Mouse (Mus musculus): ENCODE data around the gene 4921539E11Rik.

Gene 4921539E11Rik

DNA sequence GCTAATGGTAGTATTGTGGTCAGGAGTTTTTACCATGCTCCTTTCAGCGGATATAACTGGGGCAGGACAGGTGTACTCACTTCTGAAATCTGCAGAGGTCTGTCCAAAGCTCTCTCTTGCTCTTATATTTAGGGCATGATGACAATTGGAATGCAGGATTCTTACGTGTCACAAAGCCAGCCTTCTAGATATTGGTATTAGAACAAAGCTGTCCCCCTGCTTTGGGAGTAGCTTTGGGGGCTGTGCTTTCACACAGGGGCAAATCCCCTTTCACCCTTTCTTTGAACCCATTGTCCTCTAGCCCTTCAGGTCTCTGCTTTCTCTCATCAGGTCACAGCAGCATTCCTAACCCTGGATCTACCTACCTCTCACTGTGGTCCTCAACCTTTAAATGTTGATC, at the start of gene 4921539E11Rik:
TSS of gene 4921539E11Rik (minus strand) at position 101 of the 400 bp plus-strand sequence.
- in situ Hi-C loops (cut with MboI, MseI): no loop called here

DNA sequence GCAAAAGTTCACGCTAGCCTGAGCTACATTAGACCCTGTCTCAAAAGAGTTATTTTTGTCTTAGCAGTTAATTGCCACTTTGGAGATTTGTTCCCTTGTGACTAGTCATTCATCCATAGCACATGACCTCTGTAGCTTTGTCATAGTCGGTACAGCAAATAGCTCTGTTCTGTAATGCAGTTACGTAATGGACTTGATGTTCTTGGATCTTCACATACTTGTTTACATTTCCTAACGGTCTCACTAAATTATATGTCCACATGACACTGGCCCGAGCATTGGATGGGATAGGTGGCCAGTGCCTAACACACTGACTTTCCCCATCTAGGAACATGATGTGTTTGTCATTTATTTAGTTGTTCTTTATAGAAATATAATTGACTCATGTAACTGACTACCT, 44.5 kb upstream of the 4921539E11Rik start:
- in situ Hi-C loops (cut with MboI, MseI): no loop called here

DNA sequence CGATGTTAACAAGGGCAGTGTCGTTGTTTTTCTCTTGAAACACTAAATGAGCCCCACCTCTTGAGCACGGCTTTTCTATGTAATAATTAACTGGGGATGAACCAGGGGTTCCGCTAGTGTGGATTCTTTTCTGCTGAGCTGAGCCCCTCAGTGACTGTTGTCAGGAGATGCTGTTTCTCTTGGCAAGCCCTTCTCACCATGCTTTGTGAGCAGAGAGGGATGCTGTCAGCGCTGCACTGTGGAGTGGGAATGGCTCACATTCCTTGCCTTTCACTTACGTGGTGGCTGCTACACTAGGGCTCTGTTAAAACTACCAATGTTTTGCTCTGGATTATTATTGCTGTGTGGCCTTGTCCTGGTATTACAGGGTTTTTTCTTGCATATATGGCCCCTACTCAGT, 38.7 kb upstream of the 4921539E11Rik start:
- in situ Hi-C loops (cut with MboI, MseI): no loop called here

DNA sequence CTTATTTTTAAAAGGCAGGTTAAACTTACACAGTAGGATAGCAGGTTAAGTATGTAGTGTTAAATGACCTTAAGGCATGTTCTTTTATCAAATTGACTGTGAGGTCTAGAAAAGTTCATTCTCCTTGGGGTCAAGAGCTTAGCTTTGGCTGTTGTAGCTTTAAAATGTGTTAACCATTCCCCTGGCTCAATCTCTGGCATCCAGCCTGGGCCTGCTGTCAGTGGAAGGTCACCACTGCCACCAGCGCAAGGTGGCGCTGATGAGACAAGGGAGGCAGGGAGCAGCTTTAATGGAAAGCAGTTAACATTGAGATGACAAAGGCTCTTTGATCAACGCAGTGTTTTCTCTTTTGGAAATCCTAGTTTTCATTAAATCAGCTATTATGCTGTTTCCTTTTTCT, 36.3 kb upstream of the 4921539E11Rik start:
- in situ Hi-C loops (cut with MboI, MseI): no loop called here

DNA sequence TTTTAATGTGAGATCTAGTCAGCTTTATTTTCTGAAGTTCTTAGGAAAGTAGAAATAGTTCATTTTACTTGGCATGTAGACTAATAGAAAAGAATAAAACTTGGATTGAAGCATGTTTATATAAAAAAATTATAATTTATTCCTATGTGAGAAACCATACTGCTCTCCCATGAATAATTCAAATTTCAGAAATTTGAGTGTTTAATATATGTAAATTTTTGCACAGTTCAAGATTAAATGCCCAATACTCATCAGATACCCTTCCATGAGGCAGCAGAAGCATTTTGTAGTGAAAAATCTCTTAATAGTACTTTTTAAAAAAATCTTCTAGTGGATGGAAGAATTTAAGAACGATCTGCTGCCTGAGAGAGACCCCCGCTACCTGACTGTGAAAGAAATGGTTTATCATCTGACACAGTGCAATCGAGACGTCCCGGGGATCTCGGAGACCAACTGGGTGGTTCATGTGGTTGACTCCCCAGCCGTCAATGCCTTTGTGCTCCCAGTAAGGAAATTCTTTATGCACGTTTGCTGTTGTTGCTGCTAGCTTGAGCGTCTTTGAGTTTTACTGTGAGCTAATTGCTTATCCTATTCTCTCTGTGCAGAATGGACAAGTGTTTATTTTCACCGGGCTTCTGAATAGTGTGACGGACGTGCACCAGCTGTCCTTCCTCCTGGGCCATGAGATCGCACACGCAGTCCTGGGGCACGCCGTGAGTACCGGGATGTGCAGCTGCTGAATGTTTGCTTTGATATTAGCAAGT, 34.2 kb upstream of the 4921539E11Rik start:
- in situ Hi-C loops (cut with MboI, MseI): no loop called here

DNA sequence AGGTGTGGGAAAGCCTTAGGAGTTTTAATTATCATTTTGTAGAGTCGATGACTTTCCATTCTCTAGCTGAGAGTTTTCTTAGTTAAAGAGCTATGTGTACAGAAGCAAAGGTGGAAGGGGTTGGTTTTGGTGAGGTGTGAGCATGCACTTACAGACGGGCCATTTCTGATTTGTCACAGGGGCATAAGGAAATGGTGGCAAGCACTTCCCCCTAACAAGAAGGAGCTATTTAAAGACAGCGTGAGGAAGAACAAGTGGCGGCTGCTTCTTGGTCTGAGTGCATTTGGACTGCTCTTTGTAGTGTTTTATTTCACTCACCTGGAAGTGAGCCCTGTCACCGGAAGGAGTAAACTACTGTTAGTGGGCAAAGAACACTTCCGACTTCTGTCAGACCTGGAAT, 30.8 kb upstream of the 4921539E11Rik start:
- in situ Hi-C loops (cut with MboI, MseI): no loop called here

DNA sequence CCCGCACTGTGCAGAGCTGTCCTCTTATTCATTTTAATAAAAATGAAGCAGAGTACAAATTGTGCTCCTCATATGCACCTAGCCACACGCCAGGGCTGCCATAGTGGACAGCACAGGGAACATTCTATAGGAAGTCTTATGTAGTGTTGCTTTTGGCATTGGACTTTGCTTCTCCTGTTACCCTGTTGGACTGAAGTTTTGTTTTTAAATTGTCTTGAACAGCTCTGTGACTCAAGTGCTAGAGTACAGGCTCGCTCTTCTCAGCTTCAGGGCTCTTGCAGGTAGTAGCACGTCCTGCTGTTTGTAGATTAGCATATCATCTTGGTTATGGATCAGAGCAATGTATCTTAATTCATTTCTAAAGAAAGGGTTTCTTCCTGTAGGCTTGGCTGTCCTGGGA, 25.2 kb upstream of the 4921539E11Rik start:
- in situ Hi-C loops (cut with MboI, MseI): no loop called here

DNA sequence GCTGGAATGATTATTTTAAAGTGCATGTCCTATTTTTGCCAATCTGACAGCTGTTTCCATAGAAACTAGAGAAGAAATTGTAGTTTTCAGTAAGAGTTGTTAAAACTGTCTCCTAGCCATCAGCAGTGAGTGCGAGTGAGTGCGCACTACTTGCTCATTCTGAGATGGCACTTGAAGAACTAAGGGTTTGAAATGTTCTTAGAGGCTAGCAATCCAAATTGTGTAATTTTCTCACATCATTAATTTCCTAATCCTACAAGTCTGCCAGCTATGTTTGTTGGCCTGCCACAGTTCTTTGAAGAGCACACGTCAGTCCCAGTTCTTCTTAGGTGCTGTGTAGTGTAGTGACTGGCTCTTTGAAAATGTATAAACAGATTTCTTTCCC, 23.9 kb upstream of the 4921539E11Rik start:
- in situ Hi-C loops (cut with MboI, MseI): no loop called here

DNA sequence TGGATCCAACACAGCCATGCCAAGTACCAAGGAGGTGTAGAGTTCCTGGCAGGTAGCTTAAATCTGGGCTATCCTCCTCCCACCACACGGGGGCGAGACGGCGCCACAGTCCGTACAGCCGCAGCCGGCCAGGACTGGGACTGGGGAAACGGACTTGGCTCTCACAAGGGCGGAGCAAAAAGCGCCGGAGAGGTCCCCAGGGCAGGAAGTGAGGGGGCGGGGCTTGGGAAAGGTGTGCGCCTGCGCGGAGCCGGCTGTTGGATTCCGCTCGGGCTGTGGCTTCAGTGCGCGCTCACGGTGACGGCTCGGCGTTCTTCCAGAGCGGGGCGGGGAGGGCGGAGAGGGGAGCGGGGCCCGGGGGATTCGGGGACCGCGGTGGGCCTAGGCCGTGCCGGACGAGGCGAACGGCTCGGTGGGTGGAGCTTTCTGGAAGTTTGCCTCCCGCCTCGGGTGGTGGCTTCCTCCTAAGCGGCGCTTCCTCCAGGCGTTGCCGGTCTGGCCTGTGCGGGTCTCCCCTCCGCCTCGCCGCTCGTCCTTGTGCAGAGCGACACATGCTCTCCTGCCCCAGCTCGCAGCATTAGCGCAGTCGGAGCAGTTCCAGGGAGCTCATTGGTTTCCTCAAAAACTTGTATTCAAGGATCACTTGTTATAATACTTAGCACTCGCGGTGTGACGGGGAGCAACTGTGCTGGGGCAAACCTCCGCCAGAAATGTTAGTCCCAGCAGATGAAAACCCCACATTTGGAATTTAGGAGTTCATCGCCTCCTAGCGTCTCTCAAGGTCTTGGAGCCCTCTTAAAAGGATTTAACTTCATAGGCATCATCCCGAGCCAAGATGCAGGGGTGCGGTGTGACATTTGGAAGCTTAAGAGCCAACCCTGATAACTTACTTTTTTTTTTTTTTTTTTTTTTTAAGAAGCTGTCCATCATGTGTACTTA, 23.2 kb upstream of the 4921539E11Rik start, which contains the start of gene Oma1:
TSS of gene Oma1 (plus strand) at position 226 of the 939 bp plus-strand sequence.
- in situ Hi-C loops (cut with MboI, MseI): no loop called here

DNA sequence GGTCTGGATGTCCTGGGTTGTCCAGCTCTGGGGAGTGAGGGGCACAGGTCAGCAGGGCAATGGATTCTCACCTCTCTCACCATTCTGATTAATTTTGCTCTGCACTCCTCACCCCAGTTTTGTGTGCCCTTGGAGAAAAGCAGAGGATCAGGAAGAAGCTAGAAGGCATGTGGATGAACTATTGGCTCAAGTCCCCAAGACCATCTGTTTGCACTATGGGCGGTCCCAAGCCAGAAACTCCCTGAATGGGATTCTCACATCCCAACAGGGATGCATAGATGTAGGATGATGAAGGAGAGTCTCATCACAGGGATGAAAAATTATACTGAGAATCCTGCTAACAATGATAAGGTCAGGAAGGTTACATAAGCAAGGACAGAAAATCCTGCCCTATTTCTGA, 13.2 kb upstream of the 4921539E11Rik start:
- in situ Hi-C loops (cut with MboI, MseI): no loop called here

DNA sequence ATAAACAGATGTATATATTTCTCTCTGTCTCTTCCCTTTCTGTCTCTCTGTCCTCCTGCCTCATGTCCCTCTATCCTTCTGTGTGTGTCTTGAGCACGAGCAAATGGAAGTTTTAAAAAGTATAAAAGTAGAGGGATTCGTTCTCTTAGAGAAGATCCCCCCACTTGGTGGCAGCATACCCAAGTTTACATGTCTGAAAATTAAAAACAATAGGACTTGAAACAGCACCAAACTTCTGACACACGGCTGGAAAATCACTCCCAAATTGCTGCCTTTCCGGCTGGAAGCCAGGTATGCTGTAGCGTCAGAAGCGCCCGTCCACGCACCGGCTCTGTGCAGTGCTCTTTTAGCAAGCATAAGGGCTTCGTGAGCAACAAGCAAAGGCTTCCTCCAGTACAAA, 8.7 kb upstream of the 4921539E11Rik start:
- in situ Hi-C loops (cut with MboI, MseI): no loop called here

DNA sequence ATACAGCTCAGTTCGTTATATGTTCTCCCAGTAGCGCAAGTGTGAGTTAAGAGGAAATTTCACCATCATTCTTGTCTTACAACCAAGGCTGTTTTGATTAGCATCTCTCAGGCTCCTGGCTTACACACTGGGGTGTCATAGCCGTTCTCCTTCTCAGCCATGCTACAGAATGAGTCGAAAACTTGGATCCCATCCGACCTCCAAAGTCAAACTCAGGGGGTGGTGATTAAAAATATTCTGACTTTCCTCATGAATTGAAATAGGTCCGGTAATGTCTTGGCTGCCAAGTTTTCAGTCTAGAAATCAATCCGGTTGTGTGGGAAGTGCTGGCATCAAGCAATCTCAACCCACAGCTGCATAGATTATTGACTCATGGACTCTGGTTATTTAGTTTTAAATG, 2.3 kb downstream of the 4921539E11Rik start:
- in situ Hi-C loops (cut with MboI, MseI): no loop called here

DNA sequence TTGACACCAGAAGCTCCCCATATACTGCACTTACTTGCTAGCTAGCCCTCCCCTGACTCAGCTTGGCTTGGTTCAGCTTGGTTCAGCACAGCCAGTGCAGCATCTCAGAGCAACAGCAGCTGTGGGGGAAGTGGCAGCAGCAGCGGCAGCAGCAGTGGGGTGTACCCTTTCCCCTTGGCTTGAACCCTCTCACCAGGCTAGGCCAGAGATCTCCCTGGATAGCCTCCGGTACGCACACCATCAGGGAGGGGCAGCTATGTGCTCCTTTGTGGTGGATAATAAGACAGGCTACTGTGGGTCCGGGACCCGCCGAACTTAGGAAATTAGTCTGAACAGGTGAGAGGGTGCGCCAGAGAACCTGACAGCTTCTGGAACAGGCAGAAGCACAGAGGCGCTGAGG, 17.6 kb downstream of the 4921539E11Rik start:
- in situ Hi-C loops (cut with MboI, MseI): no loop called here

DNA sequence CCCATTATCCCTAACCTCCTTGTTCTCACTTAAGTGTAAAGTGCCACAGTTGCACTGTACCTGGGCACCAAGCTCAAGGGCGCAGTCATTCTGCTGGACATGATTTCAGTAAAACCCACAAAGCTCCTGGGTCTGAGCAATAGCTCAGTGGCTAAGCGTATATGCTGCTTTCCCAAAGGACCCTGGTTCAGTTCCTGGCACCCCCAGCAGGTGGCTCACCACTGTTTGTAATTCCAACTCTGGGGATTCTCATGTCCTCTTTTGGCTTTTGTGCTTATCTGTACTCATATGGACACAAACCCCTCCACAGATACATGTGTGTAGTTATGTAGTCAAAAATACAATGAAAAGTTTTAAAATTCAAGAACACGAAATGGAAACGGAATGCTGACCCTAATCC, 21.3 kb downstream of the 4921539E11Rik start:
- in situ Hi-C loops (cut with MboI, MseI): no loop called here

DNA sequence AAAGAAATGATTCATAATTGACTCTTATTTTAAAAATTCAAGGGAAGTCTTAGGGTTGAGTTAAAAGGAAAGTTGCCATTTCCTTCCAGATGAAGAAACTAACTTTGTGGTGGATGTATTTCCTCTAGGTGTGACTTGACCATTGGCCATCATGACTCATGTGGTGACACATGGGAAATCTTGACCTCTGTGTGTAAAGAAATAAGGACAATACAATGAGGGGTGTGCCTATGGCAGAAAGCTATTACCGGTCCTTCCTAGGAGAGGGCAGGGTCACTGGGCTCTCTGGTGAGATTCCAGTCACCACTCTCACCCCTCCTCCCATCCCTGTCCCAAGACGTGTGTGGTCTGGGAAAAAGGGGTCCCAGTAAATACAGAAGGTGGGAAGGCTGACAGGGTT, 25.5 kb downstream of the 4921539E11Rik start:
- in situ Hi-C loops (cut with MboI, MseI): no loop called here

DNA sequence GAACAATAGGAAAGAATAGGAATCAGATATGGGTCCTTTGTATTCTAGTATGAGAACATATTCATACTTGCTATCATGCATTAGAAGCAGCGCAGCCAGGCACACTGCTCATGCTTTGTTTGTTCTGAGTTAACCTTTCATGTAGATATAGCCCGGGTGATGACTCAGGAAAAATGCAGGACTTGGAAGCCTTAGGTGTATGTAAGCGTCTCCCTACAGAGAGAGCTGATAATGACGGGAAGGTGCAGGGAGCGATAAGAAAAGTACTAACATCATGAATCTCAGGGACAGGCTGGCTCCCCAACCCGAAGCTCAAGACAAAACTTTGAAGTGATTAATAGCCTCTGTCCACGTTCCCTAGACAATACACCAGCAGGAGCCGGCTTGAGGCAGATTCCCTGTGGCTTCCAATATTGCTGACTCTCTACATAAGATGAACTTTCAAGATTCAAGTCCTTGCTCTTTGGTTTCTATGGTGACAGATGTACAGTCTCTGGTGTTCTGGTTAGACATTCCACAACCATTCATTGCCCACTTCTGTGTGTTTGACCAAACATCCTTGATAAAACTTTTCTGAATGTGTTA, 26.8 kb downstream of the 4921539E11Rik start:
- in situ Hi-C loops (cut with MboI, MseI): no loop called here

DNA sequence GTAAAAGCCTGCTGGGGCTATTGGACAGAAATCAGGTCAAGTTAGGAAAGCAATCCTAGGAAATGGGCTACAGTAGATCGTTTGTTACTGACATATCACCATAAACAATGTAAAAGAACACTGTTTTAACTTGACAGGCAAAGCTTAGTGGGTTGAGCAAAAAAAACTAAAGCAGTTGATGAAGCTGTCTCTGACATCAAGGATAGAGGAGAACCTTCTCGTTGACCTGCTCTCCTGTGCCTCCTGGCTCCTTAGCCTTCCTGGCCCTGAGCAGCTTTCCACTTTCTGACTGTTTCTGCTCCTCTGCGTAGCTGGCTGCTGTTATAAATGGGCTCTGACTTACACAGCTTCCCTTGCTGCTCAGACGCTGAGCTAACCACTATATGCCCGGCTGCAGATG, 27.3 kb downstream of the 4921539E11Rik start:
- in situ Hi-C loops (cut with MboI, MseI): no loop called here

DNA sequence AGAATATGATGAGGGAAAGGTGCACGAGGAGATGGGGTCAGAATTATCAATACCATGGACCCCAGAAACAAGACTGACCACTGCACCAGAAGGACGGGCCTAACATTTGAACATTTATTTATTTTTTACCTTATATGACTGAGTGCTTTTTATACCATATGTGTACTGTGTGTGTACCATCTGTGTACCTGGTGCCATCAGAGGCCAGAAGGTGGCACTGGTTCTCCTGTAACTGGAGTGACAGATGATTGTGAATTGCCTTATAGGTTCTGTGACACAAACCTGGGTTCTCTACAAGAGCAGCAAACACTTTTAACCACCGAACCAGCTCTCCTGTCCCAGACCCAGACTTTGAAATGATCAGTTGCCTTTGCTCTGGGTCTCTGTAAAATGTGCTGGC, 31.8 kb downstream of the 4921539E11Rik start:
- in situ Hi-C loops (cut with MboI, MseI): no loop called here

DNA sequence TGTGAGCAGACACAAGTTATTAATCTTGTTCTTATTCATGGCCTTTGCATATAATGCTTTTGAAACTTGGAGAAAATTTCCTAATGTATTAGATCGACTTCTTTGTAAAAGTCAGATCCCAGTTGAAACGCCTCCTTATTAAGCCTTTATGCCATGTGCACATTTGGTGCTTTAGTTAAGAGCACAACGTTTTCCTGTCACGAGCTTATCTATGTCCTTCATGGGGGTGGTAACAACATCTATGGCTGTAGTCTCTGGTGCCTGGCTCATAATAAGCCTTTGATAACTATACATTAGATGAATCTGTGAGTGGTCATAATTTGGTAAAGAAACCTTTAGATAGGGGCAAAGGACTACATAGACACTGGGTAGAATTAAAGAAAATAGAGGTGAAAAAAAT, 36.8 kb downstream of the 4921539E11Rik start:
- in situ Hi-C loops (cut with MboI, MseI): no loop called here

DNA sequence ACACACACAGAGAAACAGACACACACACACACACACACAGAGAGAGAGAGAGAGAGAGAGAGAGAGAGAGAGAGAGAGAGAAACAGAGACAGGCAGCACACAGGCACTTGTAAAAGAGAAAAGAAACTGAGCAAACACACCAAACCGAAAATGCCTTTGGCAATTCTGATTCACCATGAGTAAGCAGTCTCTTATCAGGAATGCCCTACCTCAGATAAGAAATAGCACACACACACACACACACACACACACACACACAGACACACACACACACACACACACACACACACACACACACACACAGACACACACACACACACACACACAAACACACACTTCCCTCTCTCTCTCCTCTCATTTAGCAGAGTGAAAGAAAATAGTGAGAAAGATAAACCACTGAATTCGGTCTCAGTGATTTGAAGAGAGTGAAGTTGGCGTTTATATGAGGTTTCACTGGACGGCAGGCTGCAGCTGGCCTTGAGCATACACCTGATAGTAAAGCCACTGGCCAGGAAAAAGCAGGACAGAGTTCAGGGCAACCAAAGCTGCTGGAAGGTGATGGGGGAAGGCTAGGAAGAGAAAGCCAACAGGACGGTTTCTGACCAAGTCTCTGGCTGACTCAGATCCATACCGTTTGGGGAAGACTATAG, 41.1 kb downstream of the 4921539E11Rik start:
- in situ Hi-C loops (cut with MboI, MseI): no loop called here

DNA sequence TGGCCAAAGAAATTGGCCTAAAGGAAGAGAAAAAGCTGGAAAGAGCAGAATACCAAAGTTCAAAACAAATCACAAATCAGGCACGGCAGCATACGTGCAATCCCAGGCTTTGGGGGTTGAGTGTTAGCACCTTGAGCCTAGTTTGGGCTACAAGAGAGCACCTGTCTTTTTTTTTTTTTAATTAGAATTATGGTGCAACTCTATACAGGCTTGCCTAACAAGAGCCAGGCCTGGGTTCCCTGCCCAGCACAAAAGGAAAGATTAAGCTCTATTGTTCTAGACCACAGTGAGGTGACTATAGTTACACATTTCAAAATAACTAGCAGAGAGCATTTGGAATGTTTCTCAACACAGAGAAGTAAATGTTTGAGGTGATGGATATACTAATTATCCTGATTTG, 42.9 kb downstream of the 4921539E11Rik start:
- in situ Hi-C loops (cut with MboI, MseI): no loop called here

DNA sequence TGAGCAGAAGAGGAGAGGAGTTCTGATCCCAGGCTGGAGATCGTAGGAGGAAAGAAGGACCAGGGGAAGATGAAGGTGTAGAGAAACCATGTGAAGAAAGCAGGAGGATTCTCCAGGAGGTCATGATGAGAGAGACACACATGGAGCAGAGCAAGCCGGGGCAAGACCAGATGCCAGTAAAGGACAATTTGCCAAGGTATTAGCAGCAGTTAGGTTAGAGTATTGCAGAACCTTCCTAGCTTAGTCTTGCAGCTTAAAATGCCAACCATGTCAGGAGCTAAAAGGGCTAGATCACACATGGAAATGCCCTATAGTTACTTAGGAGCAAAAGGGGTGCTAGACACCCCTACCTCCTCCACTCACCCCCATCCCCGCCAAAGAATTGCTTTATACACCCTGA, 43.4 kb downstream of the 4921539E11Rik start:
- in situ Hi-C loops (cut with MboI, MseI): no loop called here
